Mouse (Mus musculus) cerebellum, adult 2 months (tissue): ENCODE measurements at regions not wholly inside any gene's neighbourhood (a gene's known extent, or its start where the extent isn't known, plus 50 kb on each side); places are given as distances from the start of the nearest gene placed in this dataset.

ENCODE experiments used
- CTCF ChIP-seq: fragments of 200-500 bp; IDR thresholded peaks from 2 replicates; pipeline ENCODE4 v1.5.1; 2011; ENCODE audit warnings: low read depth, mild to moderate bottlenecking, control low read depth, low read length, moderate library complexity, borderline replicate concordance; ENCODE audit not compliant: insufficient read depth
- POLR2A ChIP-seq: fragments of 200-500 bp; IDR thresholded peaks from 2 replicates; pipeline ENCODE4 v1.6.1; 2011; ENCODE audit warnings: low read length, control low read depth, borderline replicate concordance; ENCODE audit not compliant: insufficient read depth

DNA sequence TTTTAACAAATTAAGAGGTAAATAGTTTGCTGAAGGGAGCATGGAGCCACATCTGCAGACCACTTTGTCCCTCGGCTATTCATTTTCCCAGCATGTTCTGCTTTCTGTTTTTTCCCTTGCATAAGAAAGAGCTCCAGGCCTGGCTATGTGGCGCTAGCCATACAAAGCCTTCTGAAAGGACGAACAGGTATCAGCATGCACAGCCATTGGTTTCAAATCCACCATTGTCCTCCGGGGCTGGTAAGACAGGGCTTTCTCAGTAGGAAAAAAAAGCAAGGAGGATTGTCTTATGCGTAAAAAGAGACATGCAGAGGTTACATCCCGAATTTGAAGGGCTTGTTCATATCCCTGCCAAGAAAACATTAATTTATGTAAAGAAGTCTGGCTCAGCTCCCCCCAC lies 464.8 kb upstream of the Mki67 start:
- TF ChIP-seq POLR2A (no peak), CTCF (no peak)
